Mouse (Mus musculus): ENCODE results near the gene Klk1b24.
"Not testable (repeated sequence)": the region's sequence is repeated elsewhere in the genome, so short reads cannot be mapped to it uniquely, and the experiment has no call there.

Klk1b24 gene

GRCm38 (mm10) chr7:44187936-44188335 lies at the start of gene Klk1b24:
Gene Klk1b24 (plus strand): TSS chr7:44188236.
- ATAC-seq (ENCODE audit: low TSS enrichment): not testable (repeated sequence)

DNA sequence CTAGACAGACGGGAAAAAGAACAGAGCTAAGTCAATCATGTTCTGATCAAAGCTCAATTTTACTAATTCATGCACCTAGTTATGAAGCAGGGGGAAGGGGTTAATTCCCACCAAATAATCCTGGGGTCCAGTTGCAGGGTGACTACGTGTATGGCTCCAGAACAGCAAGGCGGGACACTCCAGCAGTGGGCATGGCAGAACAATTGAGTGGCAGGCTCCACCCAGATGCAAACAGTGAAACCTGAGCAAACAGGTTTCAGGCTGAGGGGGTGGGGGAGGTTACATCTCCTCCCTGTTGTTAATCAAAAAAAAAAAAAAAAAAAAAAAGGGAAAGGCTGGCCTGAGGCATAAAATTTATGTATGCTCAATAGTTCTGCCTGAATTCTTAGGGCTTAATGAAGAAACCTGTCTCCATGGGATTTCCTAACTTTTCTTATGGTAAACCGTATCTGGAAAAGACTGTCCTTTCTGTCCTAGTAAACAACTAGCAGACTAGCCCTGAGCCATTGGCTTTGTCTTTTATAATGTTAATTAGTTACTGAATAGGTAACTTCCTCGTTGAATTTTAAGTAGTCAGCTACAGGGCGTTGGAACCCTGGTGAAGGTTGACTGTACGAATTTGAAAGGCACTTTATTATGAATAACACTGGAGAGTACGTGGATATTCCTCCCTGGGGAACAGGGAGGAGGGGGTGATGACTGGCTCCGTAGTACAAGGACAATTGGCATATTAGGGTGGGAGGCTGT lies 8.6 kb upstream of the Klk1b24 start:
- no peak for ATAC-seq (ENCODE audit: low TSS enrichment)

DNA sequence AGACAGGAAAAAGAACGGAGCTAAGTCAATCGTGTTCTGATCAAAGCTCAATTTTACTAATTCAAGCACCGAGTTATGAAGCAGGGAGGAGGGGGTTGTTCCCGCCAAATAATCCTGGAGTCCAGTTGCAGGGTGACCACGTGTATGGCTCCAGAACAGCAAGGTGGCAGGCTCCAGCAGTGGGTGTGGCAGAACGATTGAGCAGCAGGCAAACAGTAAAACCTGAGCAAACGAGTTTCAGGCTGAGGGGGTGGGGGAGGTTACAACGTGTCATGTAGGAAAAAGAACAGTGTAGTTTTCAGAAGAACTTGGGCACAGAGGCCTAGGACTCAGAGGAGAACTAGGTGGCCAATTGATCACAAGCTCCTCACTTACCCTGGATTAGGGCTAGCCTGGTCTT lies 1.5 kb upstream of the Klk1b24 start:
- not testable (repeated sequence) for ATAC-seq (ENCODE audit: low TSS enrichment)

DNA sequence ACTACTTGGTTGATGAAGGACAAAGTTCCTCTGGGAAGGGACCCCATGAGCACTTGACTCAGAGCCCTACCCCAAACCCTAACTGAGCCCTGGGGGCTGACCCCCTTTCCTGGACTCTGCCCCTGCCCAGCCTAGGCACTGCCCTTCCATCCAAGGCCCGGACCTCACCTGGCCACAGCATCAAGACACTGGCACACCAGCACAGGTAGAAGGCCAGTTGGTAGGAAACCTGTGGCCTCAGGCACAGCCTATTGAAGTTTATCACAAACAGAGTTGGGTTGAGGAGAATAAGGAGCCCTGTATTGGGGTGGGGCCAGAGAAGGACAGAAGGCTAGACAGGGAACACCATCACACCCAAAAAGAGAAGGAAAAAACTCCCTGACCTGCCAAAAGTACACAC lies 5.4 kb downstream of the Klk1b24 start:
- not testable (repeated sequence) for ATAC-seq (ENCODE audit: low TSS enrichment)

DNA sequence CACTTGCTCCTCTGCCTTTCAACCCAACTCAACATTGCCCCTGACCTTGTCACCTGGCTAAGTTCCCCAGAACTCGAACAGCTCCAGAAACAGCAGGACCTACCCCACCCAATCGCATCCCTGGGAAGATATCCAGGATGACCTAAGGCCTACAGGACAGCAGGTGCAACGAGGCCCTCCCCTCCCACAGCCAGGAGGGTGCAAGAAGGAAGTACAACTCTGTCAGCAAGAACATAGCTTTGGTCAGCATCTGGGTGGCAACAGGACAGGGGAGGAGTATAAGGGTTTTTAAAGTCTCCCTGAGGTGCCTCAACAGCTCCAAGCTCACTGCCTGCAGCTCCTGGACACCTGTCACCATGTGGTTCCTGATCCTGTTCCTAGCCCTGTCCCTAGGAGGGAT lies 9.9 kb downstream of the Klk1b24 start, which contains the start of gene Klk1b3:
Gene Klk1b3, plus strand, starts transcription at position 301 of the 400 bp plus-strand sequence.
- ATAC-seq (ENCODE audit: low TSS enrichment): no peak

DNA sequence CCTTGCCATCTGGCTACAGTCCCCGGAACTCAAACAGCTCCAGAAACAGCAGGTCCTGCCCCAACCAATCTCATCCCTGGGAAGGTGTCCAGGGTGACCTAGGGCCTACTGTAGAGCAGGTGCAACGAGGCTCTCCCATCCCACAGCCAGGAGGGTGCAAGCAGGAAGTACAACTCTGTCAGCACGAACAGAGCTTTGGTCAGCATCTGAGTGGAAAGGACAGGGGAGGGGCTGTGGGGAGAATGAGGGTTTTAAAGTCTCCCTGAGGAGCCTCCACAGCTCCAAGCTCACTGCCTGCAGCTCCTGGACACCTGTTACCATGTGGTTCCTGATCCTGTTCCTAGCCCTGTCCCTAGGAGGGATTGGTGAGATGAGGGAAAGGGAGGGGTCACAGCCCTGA lies 19.1 kb downstream of the Klk1b24 start, which contains the start of gene Klk1b4:
Gene Klk1b4, plus strand, starts transcription at position 301 of the 400 bp plus-strand sequence.
- not testable (repeated sequence) for ATAC-seq (ENCODE audit: low TSS enrichment)

DNA sequence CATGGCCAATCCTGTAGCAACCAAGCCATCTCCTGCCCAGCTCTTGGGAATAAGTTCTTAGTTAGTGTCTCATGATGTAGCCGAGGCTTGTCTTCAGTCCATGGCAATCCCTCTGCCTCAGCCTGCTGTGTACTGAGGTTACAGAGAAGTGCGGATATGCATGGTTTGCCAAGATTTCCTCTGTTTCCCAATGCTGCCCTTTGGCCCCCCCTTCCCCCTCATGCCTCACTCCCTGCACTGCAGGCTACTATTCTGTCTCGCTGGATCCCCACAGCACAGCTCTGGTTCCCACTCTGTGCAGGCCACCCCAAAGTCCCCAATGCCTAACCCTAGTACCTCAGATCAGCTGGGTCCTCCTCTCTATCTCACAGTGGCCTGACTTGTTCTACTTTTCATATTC lies 20.3 kb downstream of the Klk1b24 start:
- ATAC-seq (ENCODE audit: low TSS enrichment): no peak

- ATAC-seq (ENCODE audit: low TSS enrichment): no peak
Measured at GRCm38 (mm10) chr7:44215645-44216044, 27.6 kb downstream of the Klk1b24 start, which contains the start of gene Klk1b5. Gene Klk1b5 (plus strand): TSS chr7:44215945.

DNA sequence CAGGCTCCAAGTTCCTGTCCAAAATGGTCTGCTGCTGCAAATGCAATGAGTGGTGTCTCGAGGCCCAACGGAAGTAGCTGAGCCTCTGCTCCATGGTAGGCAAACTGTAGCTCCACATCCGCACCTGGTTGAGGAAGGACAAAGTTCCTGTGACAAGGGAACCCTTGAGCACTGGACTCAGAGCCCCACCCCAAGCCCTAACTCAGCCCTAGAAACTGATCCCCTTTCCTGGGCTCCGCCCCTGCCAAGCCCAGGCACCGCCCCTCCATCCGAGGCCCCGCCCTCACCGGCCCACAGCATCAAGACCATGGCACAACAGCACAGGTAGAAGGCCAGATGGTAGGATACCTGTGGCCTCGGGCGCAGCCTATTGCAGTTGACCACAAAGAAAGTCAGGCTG lies 33.6 kb downstream of the Klk1b24 start:
- not testable (repeated sequence) for ATAC-seq (ENCODE audit: low TSS enrichment)

DNA sequence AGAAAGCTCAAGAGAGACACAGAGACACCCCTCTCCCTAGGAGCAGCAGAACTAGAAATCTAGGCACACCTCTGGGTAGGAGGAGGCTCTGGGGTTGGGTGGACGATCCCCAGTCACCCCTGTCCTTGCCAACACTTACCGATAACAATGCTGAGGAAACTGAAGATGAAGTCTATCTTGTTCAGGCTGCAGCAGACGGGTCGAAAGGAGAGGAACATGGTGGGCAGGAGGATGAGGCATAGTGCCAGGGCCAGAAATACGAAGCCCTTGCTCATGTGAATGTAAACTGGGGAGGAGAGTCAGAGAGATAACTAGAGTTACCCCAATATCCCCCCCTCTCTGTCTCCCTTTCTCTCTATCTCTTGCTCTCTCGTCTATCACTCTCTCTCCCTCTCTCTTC lies 34.3 kb downstream of the Klk1b24 start:
- ATAC-seq (ENCODE audit: low TSS enrichment): not testable (repeated sequence)

DNA sequence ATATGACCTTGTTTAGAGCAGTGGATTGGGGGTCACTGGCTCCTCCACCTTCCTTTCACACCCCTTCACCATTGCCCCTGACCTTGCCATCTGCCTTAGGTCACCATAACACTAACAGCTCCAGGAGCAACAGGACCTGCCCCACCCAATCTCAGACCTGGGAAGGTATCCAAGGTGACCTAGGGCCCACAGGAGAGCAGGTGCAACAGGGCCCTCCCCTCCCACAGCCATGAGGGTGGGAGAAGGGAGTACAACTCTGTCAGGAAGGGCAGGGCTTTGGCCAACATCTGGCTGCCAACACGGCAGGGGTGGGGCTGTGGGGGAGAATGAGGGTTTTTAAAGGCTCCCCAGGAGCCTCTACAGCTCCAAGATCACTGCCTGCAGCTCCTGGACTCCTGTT lies 37.0 kb downstream of the Klk1b24 start, which contains the start of gene Klk1:
Gene Klk1, plus strand, starts transcription at position 285 of the 400 bp plus-strand sequence.
- no peak for ATAC-seq (ENCODE audit: low TSS enrichment)

- ATAC-seq (ENCODE audit: low TSS enrichment): no peak
Measured at GRCm38 (mm10) chr7:44235909-44236308, 47.9 kb downstream of the Klk1b24 start, which contains the start of gene Gm36864. Gene Gm36864 (plus strand): TSS chr7:44236177.

GRCm38 (mm10) chr7:44239913-44240312 lies 51.9 kb downstream of the Klk1b24 start:
- ATAC-seq (ENCODE audit: low TSS enrichment): no peak

- ATAC-seq (ENCODE audit: low TSS enrichment): peak; percentile 23; the same call in 1 of the 2 replicates
Measured at GRCm38 (mm10) chr7:44240712-44241111, 52.7 kb downstream of the Klk1b24 start.

DNA sequence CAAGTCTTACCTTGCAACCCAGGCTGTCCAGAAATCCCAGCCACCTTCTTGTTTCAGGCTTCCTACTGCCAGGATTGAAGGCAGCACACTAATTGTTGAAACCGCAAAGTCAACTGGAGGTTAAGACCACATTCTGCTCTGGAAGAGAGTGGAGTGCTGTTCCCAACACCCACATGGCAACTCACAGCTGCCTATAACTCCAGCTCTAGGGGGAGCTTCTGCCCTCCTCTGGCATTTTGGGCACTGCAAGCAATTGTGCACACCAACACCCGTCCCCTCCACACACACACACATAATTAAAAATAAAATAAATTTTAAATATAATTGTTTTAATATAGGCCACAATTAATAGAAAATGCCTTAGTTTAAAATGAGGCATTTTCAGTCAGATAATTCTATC lies 53.1 kb downstream of the Klk1b24 start:
- peak; percentile 68; the same call in 1 of the 2 replicates for ATAC-seq (ENCODE audit: low TSS enrichment)
